Mouse (Mus musculus) heart, adult 2 months (tissue): ENCODE data around the gene Pmm2. TPM values are rescaled to one million over a fixed set of nuclear protein-coding genes. Genes with fewer than 3 reads are reported as not detected.

Experiments
- DNase-seq, 2 experiments: peaks; one replicate each; pipeline ENCODE4 v3.0.0; 2021
- H3K27ac ChIP-seq: fragments of 200-600 bp; 2 replicates; pipeline ENCODE4 v1.8.1; 2022
- H3K27me3 ChIP-seq: fragments of 200-500 bp; 2 replicates; pipeline ENCODE4 v1.6.1; 2012; ENCODE audit warnings: mild to moderate bottlenecking, low read length, inconsistent platforms, mixed read lengths; ENCODE audit not compliant: control insufficient read depth, insufficient read depth
- H3K36me3 ChIP-seq: fragments of 200-500 bp; 2 replicates; pipeline ENCODE4 v1.6.1; 2012; ENCODE audit warnings: low read length, inconsistent platforms; ENCODE audit not compliant: control insufficient read depth, insufficient read depth
- H3K4me1 ChIP-seq: fragments of 200-500 bp; 2 replicates; pipeline ENCODE4 v1.6.1; 2011; ENCODE audit warnings: low read length; ENCODE audit not compliant: control insufficient read depth, insufficient read depth
- H3K4me3 ChIP-seq: fragments of 200-600 bp; 2 replicates; pipeline ENCODE4 v1.8.1; 2022
- H3K79me2 ChIP-seq: fragments of 200-500 bp; replicated peaks from 2 replicates; pipeline ENCODE4 v1.6.1; 2012; ENCODE audit warnings: mild to moderate bottlenecking, inconsistent platforms, low read length, moderate library complexity, mixed read lengths; ENCODE audit not compliant: control insufficient read depth, insufficient read depth
- H3K9ac ChIP-seq: fragments of 200-500 bp; 2 replicates; pipeline ENCODE4 v1.6.1; 2012; ENCODE audit warnings: low read depth, mild to moderate bottlenecking, control low read depth, inconsistent platforms, low read length, mixed read lengths
- CTCF ChIP-seq: fragments of 200-600 bp; IDR thresholded peaks from 2 replicates; pipeline ENCODE4 v1.8.1; 2022; ENCODE audit warnings: antibody characterized with exemption, mild to moderate bottlenecking, moderate library complexity
- EP300 ChIP-seq: fragments of 200-500 bp; IDR thresholded peaks from 2 replicates; pipeline ENCODE4 v1.6.1; 2011; ENCODE audit warnings: low read depth, low read length, control low read depth; ENCODE audit not compliant: insufficient read depth
- POLR2A ChIP-seq: fragments of 200-500 bp; IDR thresholded peaks from 2 replicates; pipeline ENCODE4 v1.6.1; 2011; ENCODE audit warnings: mild to moderate bottlenecking, low read depth, low read length, control low read depth; ENCODE audit not compliant: insufficient read depth
- WGBS: fragments of 180-500 bp; shearing (Covaris S2); methylation state at CpG from one replicate; pipeline ENCODE4 v1.1.7; 2018; 5-methylcytosine and 5-hydroxymethylcytosine counted together
- intact Hi-C: fragments of 180-260 bp; cut with DNase I; formaldehyde crosslinking; loops from one replicate; pipeline ENCODE4 v1.15.1; 2025
- polyA plus RNA-seq: library from polyadenylated mRNA; depleted of rRNA; stranded (reverse); fragments of >200 nt; gene quantifications from 2 replicates; pipeline ENCODE4 v1.2.3, GENCODE M21; 2012
- total RNA-seq, 2 experiments: library from RNA; stranded (reverse); gene quantifications; 2 replicates each; pipeline ENCODE4 v1.2.3; 2021

Gene Pmm2
- total and polyA plus RNA-seq, 3 experiments = 28.8 to 38.8 (median 29.1) TPM

DNA sequence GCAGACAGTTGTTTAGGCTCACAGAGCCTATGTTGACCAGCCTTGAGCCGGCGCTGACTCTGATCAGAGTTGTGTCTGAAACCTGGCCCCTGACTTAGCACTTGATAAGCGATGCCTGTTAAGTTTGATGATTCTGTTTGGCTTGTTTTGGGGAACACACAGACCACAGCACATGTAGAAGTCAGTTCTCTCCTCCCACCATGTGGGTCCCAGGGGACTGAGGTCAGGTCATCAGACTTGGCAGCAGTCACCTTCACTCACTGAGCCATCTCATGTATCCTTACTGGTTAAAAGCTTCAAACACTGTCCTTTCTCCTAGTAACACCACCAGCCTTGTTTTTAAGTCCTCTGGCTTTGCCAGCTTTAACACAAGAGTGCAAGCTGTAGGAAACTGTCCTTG, 12.5 kb downstream of the Pmm2 start:
- intact Hi-C loops = no loop called here
- no peaks in the 10 kb centered on the region for H3K79me2 ChIP-seq
- WGBS = 84% methylated on average over 3 of the region's 3 CpGs

DNA sequence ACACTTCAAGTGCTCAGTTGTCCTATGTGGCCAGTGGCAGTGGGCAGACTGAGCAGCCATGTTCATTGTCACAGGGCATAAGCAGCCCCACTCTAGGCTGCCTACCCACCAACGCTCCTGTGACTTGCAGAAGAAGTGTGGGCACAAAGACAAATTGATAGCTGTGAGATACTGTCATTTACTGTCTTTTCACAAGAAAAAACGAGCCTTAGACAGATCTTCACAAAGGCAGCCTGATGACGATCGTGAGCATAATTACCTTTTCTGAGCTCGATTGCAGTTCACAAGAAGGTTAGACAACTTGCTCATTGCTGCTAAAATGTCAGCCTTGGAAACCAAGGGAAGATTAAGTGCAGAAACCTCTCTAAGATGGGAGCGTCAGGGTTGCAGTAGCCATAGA, 17.6 kb downstream of the Pmm2 start:
- no peak overlapping the region for H3K9ac ChIP-seq
- no peaks in the 10 kb centered on the region for H3K79me2 ChIP-seq
- H3K27ac ChIP-seq = no peak overlapping the region
- no peaks in the 10 kb centered on the region for H3K4me1 ChIP-seq
- DNase-seq = no peak
- TF ChIP-seq EP300 = no peak
- no peak for TF ChIP-seq POLR2A
- no peak for TF ChIP-seq CTCF
- WGBS = 84% methylated on average over 6 of the region's 6 CpGs
- intact Hi-C loops = loop anchor here (2.0 kb wide), 1 partner anchor 16 kb away; no protein-coding TSS in a partner anchor
- no peaks in the 10 kb centered on the region for H3K27me3 ChIP-seq
- H3K36me3 ChIP-seq = no peaks in the 10 kb centered on the region
- H3K4me3 ChIP-seq = no peak overlapping the region

More for the DNA sequence above, 12.5 kb downstream of the Pmm2 start:
- no peaks in the 10 kb centered on the region for H3K36me3 ChIP-seq
- no peak for DNase-seq
- no peaks in the 10 kb centered on the region for H3K27me3 ChIP-seq
- H3K4me3 ChIP-seq = no peak overlapping the region
- no peaks in the 10 kb centered on the region for H3K4me1 ChIP-seq
- TF ChIP-seq POLR2A (no peak), CTCF (no peak), EP300 (no peak)
- no peak overlapping the region for H3K27ac ChIP-seq
- no peak overlapping the region for H3K9ac ChIP-seq

DNA sequence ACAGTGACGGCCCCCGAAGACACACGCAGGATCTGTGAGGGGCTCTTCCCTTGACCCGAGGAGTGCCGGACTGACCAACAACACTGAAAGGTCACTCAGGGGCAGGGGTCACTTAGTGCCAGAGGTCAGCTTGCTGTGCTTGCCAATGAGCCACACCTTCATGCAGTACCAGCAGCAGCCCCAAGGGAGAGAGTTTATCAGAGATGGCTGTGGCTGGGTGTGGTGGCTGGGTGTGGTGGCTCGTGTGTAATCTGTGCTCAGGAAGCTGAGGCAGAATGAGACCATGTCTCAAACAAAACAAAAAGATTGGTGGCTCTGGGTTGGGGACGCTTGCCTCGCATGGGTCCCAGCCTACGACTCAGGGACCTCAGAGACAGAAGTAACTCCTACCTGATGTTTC, 18.1 kb downstream of the Pmm2 start:
- no peaks in the 10 kb centered on the region for H3K36me3 ChIP-seq
- H3K27ac ChIP-seq = no peak overlapping the region
- H3K4me3 ChIP-seq = no peak overlapping the region
- no peak for TF ChIP-seq EP300
- no peak for TF ChIP-seq POLR2A
- peak; percentile 28; the same call in 1 of the 2 replicates for TF ChIP-seq CTCF
- no peaks in the 10 kb centered on the region for H3K4me1 ChIP-seq
- 62% methylated on average over 9 of the region's 9 CpGs for WGBS
- intact Hi-C loops = loop anchor here (2.0 kb wide), 1 partner anchor 15 kb away; no protein-coding TSS in a partner anchor
- DNase-seq = no peak
- H3K79me2 ChIP-seq = no peaks in the 10 kb centered on the region
- H3K27me3 ChIP-seq = no peaks in the 10 kb centered on the region
- no peak overlapping the region for H3K9ac ChIP-seq

DNA sequence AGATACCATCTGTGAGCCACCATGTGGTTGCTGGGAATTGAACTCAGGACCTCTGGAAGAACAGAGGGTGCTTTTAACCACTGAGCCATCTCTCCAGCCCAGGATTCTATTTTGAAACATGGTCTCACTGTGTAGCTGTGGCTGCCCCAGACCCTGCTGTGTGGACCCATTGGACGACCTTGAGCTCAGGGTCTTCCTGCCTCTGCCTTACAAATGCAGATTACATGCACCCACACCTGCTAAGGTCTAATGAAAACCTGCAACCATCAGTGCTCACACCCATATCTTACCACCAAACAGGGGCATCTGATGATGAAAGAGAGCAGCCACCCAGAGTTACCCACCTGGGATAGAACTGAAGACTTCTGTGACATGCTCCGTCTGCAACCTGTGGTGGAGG, 18.8 kb downstream of the Pmm2 start:
- TF ChIP-seq EP300 (no peak), CTCF (peak; percentile 17; the same call in 1 of the 2 replicates), POLR2A (no peak)
- no peak for DNase-seq
- intact Hi-C loops = no loop called here
- WGBS = 91% methylated on average over 2 of the region's 2 CpGs
- no peaks in the 10 kb centered on the region for H3K4me1 ChIP-seq
- H3K9ac ChIP-seq = no peak overlapping the region
- H3K79me2 ChIP-seq = no peaks in the 10 kb centered on the region
- H3K36me3 ChIP-seq = no peaks in the 10 kb centered on the region
- no peak overlapping the region for H3K27ac ChIP-seq
- H3K27me3 ChIP-seq = no peaks in the 10 kb centered on the region
- no peak overlapping the region for H3K4me3 ChIP-seq

DNA sequence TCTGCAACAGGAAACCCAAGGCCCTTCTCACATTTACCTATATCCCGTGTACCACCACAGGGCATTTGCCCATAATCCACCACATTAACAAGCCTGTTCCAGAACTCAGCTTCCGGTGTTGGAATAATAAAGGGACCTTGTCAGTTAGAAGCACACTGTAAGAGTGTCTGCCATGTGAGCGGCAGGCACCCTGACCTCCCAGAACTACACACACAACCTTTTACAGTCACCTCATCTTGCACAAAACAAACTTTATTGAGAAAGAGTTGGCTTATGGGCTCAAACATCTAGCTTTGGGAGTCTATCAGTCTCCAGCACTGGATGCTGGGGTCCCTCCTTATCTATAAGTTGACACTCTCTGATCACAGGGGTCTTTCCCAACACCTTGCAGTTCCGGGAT, 20.9 kb downstream of the Pmm2 start:
- intact Hi-C loops = no loop called here
- Histone ChIP-seq H3K27me3 (no peaks in the 10 kb centered on the region), H3K4me1 (peaks cover 3% of the 10 kb centered on the region; the same call in 1 of the 2 replicates), H3K4me3 (no peak overlapping the region), H3K79me2 (no peaks in the 10 kb centered on the region), H3K27ac (no peak overlapping the region), H3K36me3 (no peaks in the 10 kb centered on the region), H3K9ac (no peak overlapping the region)
- 75% methylated on average over 4 of the region's 4 CpGs for WGBS
- no peak for TF ChIP-seq CTCF
- TF ChIP-seq POLR2A = no peak
- no peak for TF ChIP-seq EP300
- no peak for DNase-seq

DNA sequence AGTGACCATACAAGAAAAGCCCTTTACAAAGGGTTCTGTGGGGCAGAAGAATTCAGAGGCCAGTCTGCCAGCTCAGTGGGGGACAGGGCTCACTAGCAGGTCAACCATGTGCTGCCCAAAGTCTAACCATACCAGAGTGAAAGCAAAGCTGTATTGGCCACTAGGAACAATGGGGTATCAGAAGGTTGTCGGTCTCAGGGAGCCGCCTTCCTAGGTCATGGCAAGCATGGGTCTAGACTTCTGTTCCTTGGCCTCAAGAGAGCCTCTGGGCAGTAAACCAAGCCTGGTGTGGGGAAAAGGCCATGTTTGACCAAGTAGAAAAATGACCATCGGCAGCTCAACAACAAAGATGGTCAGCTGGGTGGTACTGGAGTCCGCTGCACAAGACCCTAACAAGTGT, 21.3 kb downstream of the Pmm2 start:
- Histone ChIP-seq H3K36me3 (no peaks in the 10 kb centered on the region), H3K27me3 (no peaks in the 10 kb centered on the region), H3K79me2 (no peaks in the 10 kb centered on the region), H3K27ac (no peak overlapping the region), H3K4me1 (peaks cover 3% of the 10 kb centered on the region; the same call in 1 of the 2 replicates), H3K4me3 (no peak overlapping the region), H3K9ac (no peak overlapping the region)
- TF ChIP-seq CTCF (no peak), EP300 (no peak)
- intact Hi-C loops = no loop called here
- DNase-seq = no peak
- 86% methylated on average over 4 of the region's 4 CpGs for WGBS
